Mouse (Mus musculus) megakaryocyte, embryonic 14.5 days (primary cell): ENCODE measurements around the gene Afg3l1. TPM values are rescaled to one million over a fixed set of nuclear protein-coding genes. Genes with fewer than 3 reads are reported as not detected.
"Not testable (repeated sequence)": the region's sequence is repeated elsewhere in the genome, so short reads cannot be mapped to it uniquely, and the experiment has no call there.

Source experiments
- H3K27me3 ChIP-seq: replicated peaks from 2 replicates; pipeline ENCODE3; 2012; ENCODE audit warnings: inconsistent platforms
- H3K36me3 ChIP-seq: replicated peaks from 2 replicates; pipeline ENCODE3; 2012; ENCODE audit warnings: low read length, inconsistent platforms, mixed read lengths
- H3K4me1 ChIP-seq: 2 replicates; pipeline ENCODE4 v1.6.1; 2012; ENCODE audit warnings: inconsistent platforms
- H3K4me3 ChIP-seq: replicated peaks from 2 replicates; pipeline ENCODE3; 2012; ENCODE audit warnings: moderate library complexity, mild to moderate bottlenecking, inconsistent platforms
- H3K9me3 ChIP-seq: 2 replicates; pipeline ENCODE4 v1.6.1; 2012; ENCODE audit warnings: inconsistent platforms
- FLI1 ChIP-seq: IDR thresholded peaks from 2 replicates; pipeline ENCODE4 v1.6.1; 2012; ENCODE audit warnings: low read length, inconsistent platforms, mixed read lengths
- GATA1 ChIP-seq: IDR thresholded peaks from 3 replicates; pipeline ENCODE4 v1.6.1; 2012; ENCODE audit warnings: mixed read lengths, low read length, inconsistent platforms, borderline replicate concordance
- polyA plus RNA-seq: library from polyadenylated mRNA; stranded (reverse); fragments of >175 nt; gene quantifications from 2 replicates; pipeline ENCODE4 v1.2.3, GENCODE M21; 2012; ENCODE audit warnings: low replicate concordance; ENCODE audit not compliant: insufficient read depth

The Afg3l1 gene
- polyA plus RNA-seq, 1 experiment, result 20.1 TPM

GRCm38 (mm10) chr8:123454559-123454958, 23.1 kb upstream of the Afg3l1 start:
- Histone ChIP-seq H3K27me3 (no peaks in the 10 kb centered on the region), H3K9me3 (no peaks in the 10 kb centered on the region), H3K36me3 (peaks cover 88% of the 10 kb centered on the region), H3K4me1 (peaks cover 86% of the 10 kb centered on the region), H3K4me3 (peak overlapping the region; percentile 86)
- TF ChIP-seq FLI1, result no peak
- peak; percentile 39; the same call in 1 of the 3 replicates for TF ChIP-seq GATA1

GRCm38 (mm10) chr8:123463651-123464050, 14.1 kb upstream of the Afg3l1 start:
- TF ChIP-seq FLI1 (no peak), GATA1 (no peak)
- H3K27me3 ChIP-seq, result no peaks in the 10 kb centered on the region
- peaks cover 42% of the 10 kb centered on the region for H3K4me1 ChIP-seq
- peaks cover 6% of the 10 kb centered on the region; the same call in 1 of the 2 replicates for H3K9me3 ChIP-seq
- peaks cover 71% of the 10 kb centered on the region for H3K36me3 ChIP-seq
- no peak overlapping the region for H3K4me3 ChIP-seq

- H3K4me1 ChIP-seq, result peaks cover 46% of the 10 kb centered on the region
- H3K4me3 ChIP-seq, result no peak overlapping the region
- H3K9me3 ChIP-seq, result peaks cover 6% of the 10 kb centered on the region; the same call in 1 of the 2 replicates
- H3K27me3 ChIP-seq, result no peaks in the 10 kb centered on the region
- peaks cover 34% of the 10 kb centered on the region for H3K36me3 ChIP-seq
- TF ChIP-seq GATA1 (no peak), FLI1 (no peak)
Observed at GRCm38 (mm10) chr8:123467476-123467875, 10.2 kb upstream of the Afg3l1 start.

- not testable (repeated sequence) for H3K27me3 ChIP-seq
Observed at GRCm38 (mm10) chr8:123472991-123473390, 4.7 kb upstream of the Afg3l1 start.

GRCm38 (mm10) chr8:123474549-123474948, 3.2 kb upstream of the Afg3l1 start:
- H3K9me3 ChIP-seq, H3K36me3 ChIP-seq, H3K27me3 ChIP-seq, H3K4me3 ChIP-seq: not testable (repeated sequence)
- peaks cover 52% of the 10 kb centered on the region for H3K4me1 ChIP-seq

More at GRCm38 (mm10) chr8:123472991-123473390, 4.7 kb upstream of the Afg3l1 start:
- H3K4me3 ChIP-seq, H3K9me3 ChIP-seq, H3K36me3 ChIP-seq: not testable (repeated sequence)
- peaks cover 46% of the 10 kb centered on the region for H3K4me1 ChIP-seq

GRCm38 (mm10) chr8:123476911-123477736, 579 bp upstream of the Afg3l1 start:
- Histone ChIP-seq H3K4me1 (peaks cover 59% of the 10 kb centered on the region), H3K27me3 (no peaks in the 10 kb centered on the region), H3K36me3 (peaks cover 21% of the 10 kb centered on the region), H3K9me3 (no peaks in the 10 kb centered on the region), H3K4me3 (peak overlapping the region; percentile 97)
- TF ChIP-seq FLI1 (no peak), GATA1 (no peak)

GRCm38 (mm10) chr8:123478456-123479218, 934 bp downstream of the Afg3l1 start:
- no peak for TF ChIP-seq GATA1
- no peak for TF ChIP-seq FLI1
- H3K4me3 ChIP-seq, result peak overlapping the region; percentile 97
- peaks cover 62% of the 10 kb centered on the region for H3K4me1 ChIP-seq
- no peaks in the 10 kb centered on the region for H3K27me3 ChIP-seq
- peaks cover 36% of the 10 kb centered on the region for H3K36me3 ChIP-seq
- no peaks in the 10 kb centered on the region for H3K9me3 ChIP-seq

- Histone ChIP-seq H3K4me3 (no peak overlapping the region), H3K27me3 (no peaks in the 10 kb centered on the region), H3K36me3 (peaks cover 74% of the 10 kb centered on the region), H3K4me1 (peaks cover 35% of the 10 kb centered on the region), H3K9me3 (no peaks in the 10 kb centered on the region)
- TF ChIP-seq FLI1, result no peak
- no peak for TF ChIP-seq GATA1
Observed at GRCm38 (mm10) chr8:123482627-123483026, 4.9 kb downstream of the Afg3l1 start.

- peaks cover 9% of the 10 kb centered on the region for H3K4me1 ChIP-seq
- H3K9me3 ChIP-seq, result no peaks in the 10 kb centered on the region
- peaks cover 97% of the 10 kb centered on the region for H3K36me3 ChIP-seq
- H3K4me3 ChIP-seq, result no peak overlapping the region
- no peaks in the 10 kb centered on the region for H3K27me3 ChIP-seq
- no peak for TF ChIP-seq FLI1
- TF ChIP-seq GATA1, result no peak
Observed at GRCm38 (mm10) chr8:123491280-123492075, 13.8 kb downstream of the Afg3l1 start.
